In genomic region chr10:62920766-62921156, GRCm38 (mm10) we compare ENCODE assay signal across 8 mouse cellular contexts. TPM values are rescaled to one million over a fixed set of nuclear protein-coding genes. Genes with fewer than 3 reads are reported as not detected.
DNase-seq lines count a peak whose midpoint lies in the region; ATAC-seq and TF ChIP-seq lines count a peak whose summit lies in the region.

No protein-coding gene starts in this region.

- H3K4me2 ChIP-seq in lung, embryonic 14.5 days = peak overlapping the region; percentile 90
- peak overlapping the region; percentile 77 for H3K4me2 ChIP-seq in embryonic facial prominence, embryonic 15.5 days (replicated peaks)
- peak overlapping the region; percentile 93 for H3K4me2 ChIP-seq in intestine, postnatal 0 days (replicated peaks; ENCODE audit: low read depth)
- peak overlapping the region; percentile 92 for H3K4me2 ChIP-seq in neural tube, embryonic 15.5 days

- H3K9me3 ChIP-seq in lung, embryonic 14.5 days (ENCODE audit: low read depth, low read length) = no peaks in the 10 kb centered on the region
- H3K9me3 ChIP-seq in embryonic facial prominence, embryonic 15.5 days (replicated peaks) = no peaks in the 10 kb centered on the region
- H3K9me3 ChIP-seq in intestine, postnatal 0 days (ENCODE audit: control insufficient read depth) = no peaks in the 10 kb centered on the region
- no peaks in the 10 kb centered on the region for H3K9me3 ChIP-seq in neural tube, embryonic 15.5 days (replicated peaks)

- H3K9ac ChIP-seq in lung, embryonic 14.5 days = peak overlapping the region; percentile 89
- peak overlapping the region; percentile 100 for H3K9ac ChIP-seq in embryonic facial prominence, embryonic 15.5 days
- H3K9ac ChIP-seq in intestine, postnatal 0 days (ENCODE audit: low read depth, low read length) = peak overlapping the region; percentile 95
- H3K9ac ChIP-seq in neural tube, embryonic 15.5 days (replicated peaks) = peak overlapping the region; percentile 93

- no peaks in the 10 kb centered on the region for H3K36me3 ChIP-seq in lung, embryonic 14.5 days (ENCODE audit: insufficient read depth)
- no peaks in the 10 kb centered on the region for H3K36me3 ChIP-seq in embryonic facial prominence, embryonic 15.5 days
- no peaks in the 10 kb centered on the region for H3K36me3 ChIP-seq in intestine, postnatal 0 days (ENCODE audit: control insufficient read depth, insufficient read depth)
- H3K36me3 ChIP-seq in neural tube, embryonic 15.5 days = no peaks in the 10 kb centered on the region

- peak overlapping the region; percentile 94 for H3K4me3 ChIP-seq in lung, embryonic 14.5 days (ENCODE audit: low read depth, low read length)
- peak overlapping the region; percentile 100 for H3K4me3 ChIP-seq in embryonic facial prominence, embryonic 15.5 days (replicated peaks)
- peak overlapping the region; percentile 83 for H3K4me3 ChIP-seq in intestine, postnatal 0 days (ENCODE audit: low read depth, low read length)
- peak overlapping the region; percentile 99 for H3K4me3 ChIP-seq in neural tube, embryonic 15.5 days (replicated peaks)

- intact Hi-C loops in left cerebral cortex, postnatal 25 days (cut with DNase I) = loop anchor here (1.0 to 2.0 kb wide), 2 partner anchors 26 to 55 kb away; partner anchors contain the start of gene Dna2

- H3K4me1 ChIP-seq in lung, embryonic 14.5 days (ENCODE audit: insufficient read depth) = peaks cover 3% of the 10 kb centered on the region; the same call in 1 of the 2 replicates
- peaks cover 17% of the 10 kb centered on the region for H3K4me1 ChIP-seq in embryonic facial prominence, embryonic 15.5 days
- no peaks in the 10 kb centered on the region for H3K4me1 ChIP-seq in intestine, postnatal 0 days (replicated peaks; ENCODE audit: control insufficient read depth, insufficient read depth, low read length)
- peaks cover 24% of the 10 kb centered on the region for H3K4me1 ChIP-seq in neural tube, embryonic 15.5 days

- H3K27ac ChIP-seq in lung, embryonic 14.5 days (ENCODE audit: low read depth) = peak overlapping the region; percentile 88
- H3K27ac ChIP-seq in embryonic facial prominence, embryonic 15.5 days (replicated peaks) = peak overlapping the region; percentile 88
- H3K27ac ChIP-seq in intestine, postnatal 0 days (ENCODE audit: low read depth, low read length) = peak overlapping the region; percentile 80
- H3K27ac ChIP-seq in neural tube, embryonic 15.5 days (replicated peaks) = peak overlapping the region; percentile 93

- DNase-seq in lung, embryonic 14.5 days = no peak
- no peak for DNase-seq in lung, postnatal 14 days
- DNase-seq in urinary bladder, postnatal 14 days (ENCODE audit: low spot score) = no peak
- DNase-seq in left cerebral cortex, postnatal 25 days (ENCODE audit: low spot score in 2 of 2) = no peak
- DNase-seq in cerebellum, postnatal 4 days (ENCODE audit: low spot score in 2 of 2) = no peak

- peak; percentile 68 for ATAC-seq in lung, embryonic 14.5 days (ENCODE audit: insufficient read depth)
- peak; percentile 69 for ATAC-seq in embryonic facial prominence, embryonic 15.5 days (ENCODE audit: insufficient number of reproducible peaks, low FRiP score, low TSS enrichment, low read depth)
- ATAC-seq in intestine, postnatal 0 days = peak; percentile 57
- peak; percentile 74 for ATAC-seq in neural tube, embryonic 15.5 days (ENCODE audit: low FRiP score)

- WGBS in lung, embryonic 14.5 days = under 1% methylated on average over 29 of the region's 29 CpGs
- whole genome bisulfite sequencing in embryonic facial prominence, embryonic 15.5 days = under 1% methylated on average over 29 of the region's 29 CpGs
- WGBS in intestine, postnatal 0 days = 0% methylated on average over 29 of the region's 29 CpGs
- under 1% methylated on average over 29 of the region's 29 CpGs for WGBS in neural tube, embryonic 15.5 days

- no peaks in the 10 kb centered on the region for H3K27me3 ChIP-seq in lung, embryonic 14.5 days (ENCODE audit: insufficient read depth, low read length)
- H3K27me3 ChIP-seq in embryonic facial prominence, embryonic 15.5 days = no peaks in the 10 kb centered on the region
- no peaks in the 10 kb centered on the region for H3K27me3 ChIP-seq in intestine, postnatal 0 days (replicated peaks; ENCODE audit: control insufficient read depth, insufficient read depth, low read length)
- H3K27me3 ChIP-seq in neural tube, embryonic 15.5 days (replicated peaks) = no peaks in the 10 kb centered on the region

- TF ChIP-seq CTCF in lung, embryonic 14.5 days (IDR thresholded peaks at IDR 0.05; ENCODE audit: low read depth) = no peak
- TF ChIP-seq CTCF in intestine, postnatal 0 days (IDR thresholded peaks at IDR 0.05; ENCODE audit: low read depth) = no peak

RNA-seq across cellular contexts. Expression of gene Slc25a16, which starts 0.3 kb away (rescaled TPM):
- polyA plus RNA-seq in lung, embryonic 14.5 days (2014; fragmentation: Nextera tagmentation; extraction: Ambion mirVana) = 16.1 and 17.1 TPM in 2 replicates
- polyA plus RNA-seq in embryonic facial prominence, embryonic 15.5 days (2015; fragmentation: Nextera tagmentation; extraction: Ambion mirVana) = 12.3 and 14.4 TPM in 2 replicates
- polyA plus RNA-seq in intestine, postnatal 0 days (2015; fragmentation: Nextera tagmentation; extraction: Ambion mirVana) = 14.6 and 16.3 TPM in 2 replicates
- 13.9 and 14.8 TPM in 2 replicates for polyA plus RNA-seq in neural tube, embryonic 15.5 days (2015; fragmentation: Nextera tagmentation; extraction: Ambion mirVana)
- total RNA-seq in left cerebral cortex, postnatal 25 days (2021) = 10 to 100 TPM; 37.4 to 41.9 TPM

RNA-seq across cellular contexts. Expression of gene Tet1, which starts 12.0 kb away (rescaled TPM):
- polyA plus RNA-seq in lung, embryonic 14.5 days (2014; fragmentation: Nextera tagmentation; extraction: Ambion mirVana) = 33.7 and 34.8 TPM in 2 replicates
- 24.4 and 25.4 TPM in 2 replicates for polyA plus RNA-seq in embryonic facial prominence, embryonic 15.5 days (2015; fragmentation: Nextera tagmentation; extraction: Ambion mirVana)
- 3.0 and 5.2 TPM in 2 replicates for polyA plus RNA-seq in intestine, postnatal 0 days (2015; fragmentation: Nextera tagmentation; extraction: Ambion mirVana)
- 36.8 and 37.8 TPM in 2 replicates for polyA plus RNA-seq in neural tube, embryonic 15.5 days (2015; fragmentation: Nextera tagmentation; extraction: Ambion mirVana)
- total RNA-seq in left cerebral cortex, postnatal 25 days (2021) = 10 to 100 TPM; 21.1 to 26.0 TPM

RNA-seq across cellular contexts. Expression of gene Dna2, which starts 26.1 kb away (rescaled TPM):
- 20.3 and 21.6 TPM in 2 replicates for polyA plus RNA-seq in lung, embryonic 14.5 days (2014; fragmentation: Nextera tagmentation; extraction: Ambion mirVana)
- polyA plus RNA-seq in embryonic facial prominence, embryonic 15.5 days (2015; fragmentation: Nextera tagmentation; extraction: Ambion mirVana) = 13.8 and 14.1 TPM in 2 replicates
- polyA plus RNA-seq in intestine, postnatal 0 days (2015; fragmentation: Nextera tagmentation; extraction: Ambion mirVana) = 9.6 and 11.5 TPM in 2 replicates
- polyA plus RNA-seq in neural tube, embryonic 15.5 days (2015; fragmentation: Nextera tagmentation; extraction: Ambion mirVana) = 4.8 and 9.6 TPM in 2 replicates
- 1 to 10 TPM; 1.7 to 1.9 TPM for total RNA-seq in left cerebral cortex, postnatal 25 days (2021)

RNA-seq across cellular contexts. Expression of gene Rufy2, which starts 59.3 kb away (rescaled TPM):
- 16.9 and 18.8 TPM in 2 replicates for polyA plus RNA-seq in lung, embryonic 14.5 days (2014; fragmentation: Nextera tagmentation; extraction: Ambion mirVana)
- 26.8 and 31.0 TPM in 2 replicates for polyA plus RNA-seq in embryonic facial prominence, embryonic 15.5 days (2015; fragmentation: Nextera tagmentation; extraction: Ambion mirVana)
- 13.9 and 18.8 TPM in 2 replicates for polyA plus RNA-seq in intestine, postnatal 0 days (2015; fragmentation: Nextera tagmentation; extraction: Ambion mirVana)
- polyA plus RNA-seq in neural tube, embryonic 15.5 days (2015; fragmentation: Nextera tagmentation; extraction: Ambion mirVana) = 59.5 and 61.5 TPM in 2 replicates
- 10 to 100 TPM; 79.0 to 84.4 TPM for total RNA-seq in left cerebral cortex, postnatal 25 days (2021)
